Mouse (Mus musculus) G1E (cell line): Measurements from ENCODE around the gene Dusp10. TPM values are rescaled to one million over a fixed set of nuclear protein-coding genes. Genes with fewer than 3 reads are reported as not detected.

ENCODE experiments used
- ATAC-seq: 2 replicates; pipeline ENCODE4 v1.8.0; 2016; ENCODE audit warnings: mild to moderate bottlenecking; ENCODE audit not compliant: insufficient number of reproducible peaks, poor library complexity, low FRiP score, severe bottlenecking; ENCODE audit errors: extremely low read depth
- DNase-seq: peaks from one replicate; pipeline ENCODE4 v3.0.0; 2012; ENCODE audit warnings: low spot score
- H3K27me3 ChIP-seq: 2 replicates; pipeline ENCODE4 v1.6.1; 2012; ENCODE audit warnings: mild to moderate bottlenecking, low read length, inconsistent platforms; ENCODE audit not compliant: insufficient read depth
- H3K36me3 ChIP-seq: replicated peaks from 2 replicates; pipeline ENCODE3; 2012; ENCODE audit warnings: mild to moderate bottlenecking, inconsistent platforms
- H3K4me1 ChIP-seq: 2 replicates; pipeline ENCODE4 v1.6.1; 2012; ENCODE audit warnings: low read depth, low read length, inconsistent platforms, mixed read lengths; ENCODE audit not compliant: insufficient read depth
- H3K4me3 ChIP-seq: 2 replicates; pipeline ENCODE4 v1.5.1; 2012; ENCODE audit warnings: low read depth, mild to moderate bottlenecking, inconsistent platforms, low read length, moderate library complexity, mixed read lengths
- H3K9me3 ChIP-seq: replicated peaks from 2 replicates; pipeline ENCODE4 v1.6.1; 2012; ENCODE audit warnings: inconsistent platforms
- CTCF ChIP-seq: IDR thresholded peaks from 2 replicates; pipeline ENCODE4 v1.5.1; 2012; ENCODE audit warnings: low read depth, low read length, inconsistent platforms, mixed read lengths
- GATA1 ChIP-seq: IDR thresholded peaks from 2 replicates; pipeline ENCODE4 v1.6.1; 2012; ENCODE audit warnings: borderline replicate concordance, low read length, inconsistent platforms, mixed read lengths
- GATA2 ChIP-seq: IDR thresholded peaks from 2 replicates; pipeline ENCODE4 v1.6.1; 2012; ENCODE audit warnings: low read depth, low read length, inconsistent platforms, borderline replicate concordance
- POLR2AphosphoS5 ChIP-seq: IDR thresholded peaks from 2 replicates; pipeline ENCODE4 v1.6.1; 2012; ENCODE audit warnings: low read depth, low read length, inconsistent platforms; ENCODE audit not compliant: insufficient replicate concordance
- TAL1 ChIP-seq: conservative IDR thresholded peaks from 2 replicates; pipeline ENCODE4 v1.6.1; 2012; ENCODE audit warnings: low read depth, low read length, inconsistent platforms, mixed read lengths
- polyA plus RNA-seq: library from polyadenylated mRNA; stranded (reverse); fragments of >175 nt; gene quantifications from 2 replicates; pipeline ENCODE4 v1.2.3, GENCODE M21; 2012
- total RNA-seq, 2 experiments: library from RNA; stranded (forward) in 1 of 2; stranded (reverse) in 1 of 2; fragments of 200-1000 nt in 1 of 2; fragments of >200 nt in 1 of 2; fragmentation: Nextera tagmentation in 1 of 2; gene quantifications; 2 replicates each; pipeline ENCODE4 v1.2.3; 2014 to 2017

The Dusp10 gene
- not detected in 2 replicates for total RNA-seq (2014; fragmentation: Nextera tagmentation)
- 0.27 TPM in 1 of 2 replicates, not detected in the other for total RNA-seq (2017)
- not detected in 2 replicates for polyA plus RNA-seq

- H3K9me3 ChIP-seq, result peaks cover 27% of the 10 kb centered on the region
- no peak within 1 kb of the TSS for H3K4me3 ChIP-seq
- H3K4me1 ChIP-seq, result no peaks in the 10 kb centered on the region
- no peaks in the 10 kb centered on the region for H3K36me3 ChIP-seq
- no peaks in the 10 kb centered on the region for H3K27me3 ChIP-seq
- TF ChIP-seq TAL1 (no peak), GATA1 (no peak), GATA2 (no peak), CTCF (no peak), POLR2AphosphoS5 (no peak)
- DNase-seq (no peak), ATAC-seq (no peak)
These were observed at the start of gene Dusp10 for GRCm38 (mm10) chr1:184013106-184013505. TSS of gene Dusp10 (plus strand) at chr1:184013302.

GRCm38 (mm10) chr1:183965341-183965740 is 47.8 kb upstream of the Dusp10 start:
- TF ChIP-seq TAL1 (no peak), POLR2AphosphoS5 (no peak), CTCF (no peak), GATA1 (no peak), GATA2 (no peak)
- Histone ChIP-seq H3K4me3 (no peak overlapping the region), H3K36me3 (no peaks in the 10 kb centered on the region), H3K9me3 (peaks cover 25% of the 10 kb centered on the region), H3K27me3 (no peaks in the 10 kb centered on the region), H3K4me1 (no peaks in the 10 kb centered on the region)
- DNase-seq (no peak), ATAC-seq (no peak)

- peaks cover 15% of the 10 kb centered on the region for H3K9me3 ChIP-seq
- no peaks in the 10 kb centered on the region for H3K36me3 ChIP-seq
- DNase-seq (no peak), ATAC-seq (no peak)
- no peaks in the 10 kb centered on the region for H3K27me3 ChIP-seq
- H3K4me1 ChIP-seq, result no peaks in the 10 kb centered on the region
- H3K4me3 ChIP-seq, result no peak overlapping the region
- TF ChIP-seq POLR2AphosphoS5 (no peak), GATA2 (no peak), CTCF (no peak), GATA1 (no peak), TAL1 (no peak)
These were observed 43.8 kb upstream of the Dusp10 start for GRCm38 (mm10) chr1:183969265-183969664.

- H3K4me1 ChIP-seq, result no peaks in the 10 kb centered on the region
- H3K36me3 ChIP-seq, result no peaks in the 10 kb centered on the region
- H3K27me3 ChIP-seq, result no peaks in the 10 kb centered on the region
- TF ChIP-seq CTCF (no peak), GATA2 (no peak), TAL1 (no peak), GATA1 (no peak), POLR2AphosphoS5 (no peak)
- H3K9me3 ChIP-seq, result peaks cover 53% of the 10 kb centered on the region
- H3K4me3 ChIP-seq, result no peak overlapping the region
- ATAC-seq, result no peak
- DNase-seq, result no peak
These were observed 33.3 kb upstream of the Dusp10 start for GRCm38 (mm10) chr1:183979814-183980243.

- TF ChIP-seq GATA1 (no peak), CTCF (no peak), POLR2AphosphoS5 (no peak), TAL1 (no peak), GATA2 (no peak)
- DNase-seq (no peak), ATAC-seq (no peak)
- H3K4me1 ChIP-seq, result no peaks in the 10 kb centered on the region
- H3K9me3 ChIP-seq, result peaks cover 51% of the 10 kb centered on the region
- H3K36me3 ChIP-seq, result no peaks in the 10 kb centered on the region
- H3K27me3 ChIP-seq, result no peaks in the 10 kb centered on the region
- no peak overlapping the region for H3K4me3 ChIP-seq
These were observed 31.0 kb upstream of the Dusp10 start for GRCm38 (mm10) chr1:183982108-183982507.

- peaks cover 31% of the 10 kb centered on the region for H3K9me3 ChIP-seq
- no peak for DNase-seq
- no peaks in the 10 kb centered on the region for H3K4me1 ChIP-seq
- H3K4me3 ChIP-seq, result no peak overlapping the region
- TF ChIP-seq POLR2AphosphoS5 (no peak), CTCF (no peak), GATA2 (no peak), GATA1 (no peak), TAL1 (no peak)
- no peaks in the 10 kb centered on the region for H3K36me3 ChIP-seq
- no peaks in the 10 kb centered on the region for H3K27me3 ChIP-seq
- ATAC-seq, result no peak
These were observed 25.3 kb upstream of the Dusp10 start for GRCm38 (mm10) chr1:183987711-183988245.

GRCm38 (mm10) chr1:183991921-183992320 is 21.2 kb upstream of the Dusp10 start:
- ATAC-seq (no peak), DNase-seq (no peak)
- no peak for TF ChIP-seq GATA1
- TF ChIP-seq CTCF, result no peak
- no peak for TF ChIP-seq POLR2AphosphoS5
- no peak for TF ChIP-seq GATA2
- no peak for TF ChIP-seq TAL1

More at GRCm38 (mm10) chr1:183991921-183992320, 21.2 kb upstream of the Dusp10 start:
- Histone ChIP-seq H3K27me3 (no peaks in the 10 kb centered on the region), H3K4me3 (no peak overlapping the region), H3K36me3 (no peaks in the 10 kb centered on the region), H3K4me1 (no peaks in the 10 kb centered on the region), H3K9me3 (peaks cover 42% of the 10 kb centered on the region)
